Mouse (Mus musculus) stomach, embryonic 16.5 days (tissue): ENCODE results near the gene Nmb. TPM values are rescaled to one million over a fixed set of nuclear protein-coding genes. Genes with fewer than 3 reads are reported as not detected.

ENCODE experiments used
- ATAC-seq: fragments of 200-750 bp; cut with Nextera tagmentation; 2 replicates; pipeline ENCODE4 v1.8.0; 2017; ENCODE audit warnings: moderate number of reproducible peaks, moderate TSS enrichment; ENCODE audit not compliant: insufficient read depth, low FRiP score
- H3K27ac ChIP-seq: fragments of 300-500 bp; sonication (generic); 2 replicates; pipeline ENCODE4 v1.5.1; 2014; ENCODE audit warnings: low read length
- H3K27me3 ChIP-seq: fragments of 300-500 bp; sonication (generic); 2 replicates; pipeline ENCODE4 v1.6.1; 2014; ENCODE audit warnings: low read length, control low read depth, mixed read lengths; ENCODE audit not compliant: control insufficient read depth, insufficient read depth
- H3K36me3 ChIP-seq: fragments of 300-500 bp; sonication (generic); 2 replicates; pipeline ENCODE4 v1.6.1; 2014; ENCODE audit warnings: low read length; ENCODE audit not compliant: control insufficient read depth, insufficient read depth
- H3K4me1 ChIP-seq: fragments of 300-500 bp; sonication (generic); 2 replicates; pipeline ENCODE4 v1.6.1; 2014; ENCODE audit warnings: low read length, control low read depth, mixed read lengths; ENCODE audit not compliant: control insufficient read depth, insufficient read depth
- H3K4me2 ChIP-seq: fragments of 300-500 bp; sonication (generic); 2 replicates; pipeline ENCODE4 v1.6.1; 2014; ENCODE audit warnings: low read depth, low read length, mixed read lengths
- H3K4me3 ChIP-seq: fragments of 300-500 bp; sonication (generic); replicated peaks from 2 replicates; pipeline ENCODE4 v1.5.1; 2014; ENCODE audit warnings: mild to moderate bottlenecking, low read length
- H3K9ac ChIP-seq: fragments of 300-500 bp; sonication (generic); 2 replicates; pipeline ENCODE4 v1.6.1; 2014; ENCODE audit warnings: low read length
- H3K9me3 ChIP-seq: fragments of 300-500 bp; sonication (generic); replicated peaks from 2 replicates; pipeline ENCODE4 v1.6.1; 2016; ENCODE audit warnings: low read length, control low read depth; ENCODE audit not compliant: control insufficient read depth
- WGBS: fragments of 180-500 bp; shearing (Covaris S2); extraction: QIAGEN DNeasy Blood & Tissue Kit; methylation state at CpG from one replicate; pipeline ENCODE4 v1.1.7; 2014; 5-methylcytosine and 5-hydroxymethylcytosine counted together
- polyA plus RNA-seq: library from polyadenylated mRNA; unstranded; fragments of >200 nt; fragmentation: Nextera tagmentation; extraction: Ambion mirVana; gene quantifications from 2 replicates; pipeline ENCODE4 v1.2.1, GENCODE M21; 2015

Nmb gene
- polyA plus RNA-seq, 1 experiment from 2014 or later: 4.4 TPM

DNA sequence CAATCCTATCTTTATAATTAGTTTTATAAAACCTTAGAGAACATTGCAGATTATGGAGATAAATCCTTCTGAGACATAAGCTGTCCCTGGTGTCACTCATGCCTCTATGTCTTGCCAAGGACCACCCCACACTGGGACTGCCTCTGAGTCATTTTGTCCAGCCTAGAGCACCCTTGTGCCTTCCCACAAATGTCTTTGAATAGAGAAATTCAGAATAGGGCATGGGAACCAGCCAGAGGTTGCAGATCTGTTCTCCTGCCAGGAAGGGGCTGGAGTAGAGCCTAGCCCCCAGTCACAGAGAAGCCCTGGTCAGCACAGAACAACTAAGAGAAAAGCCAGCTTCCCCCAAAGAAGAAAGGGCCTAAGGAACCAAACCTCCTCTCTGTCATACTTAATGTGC, 49.6 kb downstream of the Nmb start:
- Histone ChIP-seq H3K9ac (no peak overlapping the region), H3K27me3 (no peaks in the 10 kb centered on the region)

GRCm38 (mm10) chr7:80853218-80853617, 51.7 kb downstream of the Nmb start:
- H3K4me1 ChIP-seq: no peaks in the 10 kb centered on the region
- H3K9me3 ChIP-seq: no peaks in the 10 kb centered on the region
- no peaks in the 10 kb centered on the region for H3K27me3 ChIP-seq
- 83% methylated on average over 3 of the region's 3 CpGs for WGBS
- H3K27ac ChIP-seq: no peak overlapping the region
- no peak for ATAC-seq
- no peak overlapping the region for H3K4me2 ChIP-seq
- no peak overlapping the region for H3K9ac ChIP-seq
- H3K4me3 ChIP-seq: no peak overlapping the region
- no peaks in the 10 kb centered on the region for H3K36me3 ChIP-seq

More for the DNA sequence above, 49.6 kb downstream of the Nmb start:
- 0 out of 2 replicates have a peak, but pooled peaks cover 4% of the 10 kb centered on the region for H3K4me1 ChIP-seq
- H3K9me3 ChIP-seq: no peaks in the 10 kb centered on the region
- H3K36me3 ChIP-seq: no peaks in the 10 kb centered on the region
- H3K4me3 ChIP-seq: no peak overlapping the region
- no peak overlapping the region for H3K4me2 ChIP-seq
- no peak overlapping the region for H3K27ac ChIP-seq
- ATAC-seq: no peak

Other genes with a start within 250 kb of the Nmb start
- 15.6 and 19.1 TPM in 2 replicates for gene Crtc3, start 216.2 kb downstream of the Nmb start, polyA plus RNA-seq
- gene Iqgap1, start 79.1 kb downstream of the Nmb start, polyA plus RNA-seq: 99.2 and 106 TPM in 2 replicates
- 1.4 and 1.6 TPM in 2 replicates for gene Zscan2, start 44.2 kb downstream of the Nmb start, polyA plus RNA-seq
- gene Wdr73, start 3.8 kb downstream of the Nmb start, polyA plus RNA-seq: 25.2 and 29.1 TPM in 2 replicates
- 227 and 228 TPM in 2 replicates for gene Sec11a, start 42.7 kb upstream of the Nmb start, polyA plus RNA-seq
- gene Zfp592, start 88.6 kb upstream of the Nmb start, polyA plus RNA-seq: 11.5 and 12.1 TPM in 2 replicates
- gene Alpk3, start 152.5 kb upstream of the Nmb start, polyA plus RNA-seq: 0.57 and 1.9 TPM in 2 replicates
- 0.61 and 0.77 TPM in 2 replicates for gene Slc28a1, start 209.7 kb upstream of the Nmb start, polyA plus RNA-seq